Mouse (Mus musculus): ENCODE data around the gene Chid1.

Chid1 gene

GRCm38 (mm10) chr7:141508160-141508559 is 31.5 kb downstream of the Chid1 start:
- DNase-seq (ENCODE audit: low read depth, low spot score): no peak

DNA sequence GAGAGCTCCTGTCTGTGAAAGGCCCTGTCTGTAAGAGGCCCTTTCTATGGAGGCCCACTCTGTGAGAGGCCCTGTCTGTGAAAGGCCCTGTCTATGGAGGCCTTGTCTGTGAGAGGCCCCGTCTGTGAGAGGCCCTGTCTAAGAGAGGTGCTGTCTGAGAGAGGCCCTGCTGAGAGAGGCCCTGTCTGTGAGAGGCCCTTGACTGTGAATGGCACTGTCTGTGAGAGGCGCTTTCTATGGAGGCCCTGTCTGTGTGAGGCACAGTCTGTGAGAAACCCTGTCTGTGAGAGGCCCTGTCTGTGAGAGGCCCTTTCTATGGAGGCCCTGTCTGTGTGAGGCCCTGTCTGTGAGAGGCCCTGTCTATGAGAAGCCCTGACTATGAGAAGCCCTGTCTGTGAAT is 33.4 kb downstream of the Chid1 start:
- DNase-seq (ENCODE audit: low read depth, low spot score): no peak

- DNase-seq (ENCODE audit: low read depth, low spot score): no peak
Measured at GRCm38 (mm10) chr7:141502556-141502905, 37.1 kb downstream of the Chid1 start.

DNA sequence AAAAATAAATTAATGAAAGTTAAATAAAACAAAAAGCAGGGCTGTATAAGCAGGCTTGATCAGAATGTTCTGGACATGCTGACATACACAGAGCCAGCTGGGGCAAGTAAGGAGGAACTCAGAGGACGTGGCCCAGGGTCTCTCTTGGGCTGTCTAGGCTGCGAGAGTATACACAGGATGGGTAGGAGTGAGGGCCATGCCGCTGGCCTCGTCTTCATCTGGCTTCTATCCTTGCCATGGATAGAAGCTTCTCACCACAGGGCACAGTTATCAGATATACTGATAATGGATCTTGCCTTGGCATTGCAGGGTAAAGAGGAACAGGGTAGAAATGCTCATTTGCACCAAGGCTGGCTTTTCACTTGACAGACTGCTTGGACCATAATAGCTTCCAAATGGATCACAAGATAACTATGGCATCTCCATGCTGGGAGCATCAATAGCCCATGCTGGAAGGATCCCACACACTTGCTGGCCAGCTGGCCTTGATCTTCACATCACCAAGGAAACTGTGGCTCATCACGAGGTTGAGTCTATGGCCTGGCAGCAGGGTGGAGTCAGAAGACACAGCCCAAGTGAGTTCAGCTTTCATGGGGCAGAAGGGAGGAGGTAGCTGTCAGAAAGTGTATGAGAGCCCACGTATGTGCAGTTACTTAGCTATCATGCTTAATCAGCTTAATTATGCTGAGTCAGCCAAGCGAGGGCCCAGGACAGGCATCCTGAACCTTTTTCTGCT is 37.7 kb downstream of the Chid1 start:
- DNase-seq (ENCODE audit: low read depth, low spot score): no peak

DNA sequence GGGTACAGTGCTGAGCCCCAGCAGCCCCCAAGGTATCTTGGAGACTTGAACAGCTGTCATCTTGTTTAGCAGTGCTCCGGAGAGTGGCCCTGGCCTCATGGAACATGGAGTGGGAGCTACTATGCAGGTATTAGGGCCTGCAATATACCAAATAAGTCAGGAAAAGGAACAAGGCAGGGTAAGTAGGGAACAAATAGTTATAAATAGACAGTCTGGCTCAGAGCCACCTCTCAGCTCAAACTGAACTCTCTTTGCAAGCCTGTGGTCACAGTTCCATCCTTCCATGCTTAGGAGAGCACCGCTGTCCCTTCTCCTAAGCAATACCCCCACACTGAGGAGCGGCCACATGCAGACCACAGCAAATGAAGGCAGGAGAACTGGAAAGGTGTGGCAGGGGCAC is 42.1 kb downstream of the Chid1 start:
- DNase-seq (ENCODE audit: low read depth, low spot score): no peak

DNA sequence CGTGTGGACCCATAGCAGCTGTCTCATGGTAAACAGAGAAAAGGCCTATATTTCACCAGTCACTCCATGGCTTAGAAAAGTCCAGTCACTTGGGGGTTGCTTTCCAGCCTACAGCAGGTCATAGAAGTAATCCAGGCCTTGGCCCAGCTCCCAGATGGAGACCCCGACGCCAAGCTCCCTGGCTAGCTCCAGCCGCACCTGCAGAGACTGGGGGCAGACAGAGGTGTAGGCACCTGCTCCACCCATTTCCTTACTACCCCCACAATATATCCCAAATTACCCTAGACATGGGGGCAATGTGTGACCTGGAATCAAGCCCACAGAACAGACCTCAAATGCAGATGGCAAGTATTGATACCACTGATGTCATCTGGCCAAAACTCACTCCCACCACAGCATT is 43.7 kb downstream of the Chid1 start:
- DNase-seq (ENCODE audit: low read depth, low spot score): no peak

DNA sequence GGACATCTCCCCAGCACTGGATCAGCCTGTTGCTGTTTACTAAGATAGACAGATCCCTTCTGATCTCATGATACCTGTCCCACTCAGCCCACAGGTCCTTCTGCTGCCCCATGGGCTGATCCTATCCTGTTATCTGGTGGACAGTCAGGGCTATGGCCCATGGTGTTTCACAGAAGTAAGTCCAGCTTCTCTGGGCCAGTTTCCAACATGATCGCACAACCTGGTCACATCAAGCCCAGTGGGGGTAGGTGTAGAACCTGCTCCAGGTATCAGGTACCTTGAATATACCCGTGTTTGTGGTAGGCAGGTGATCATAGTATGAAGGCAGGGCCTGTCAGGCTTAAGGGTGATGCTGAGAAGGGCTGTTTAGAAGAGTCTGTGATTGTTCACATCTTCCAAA is 44.3 kb downstream of the Chid1 start:
- DNase-seq (ENCODE audit: low read depth, low spot score): no peak

DNA sequence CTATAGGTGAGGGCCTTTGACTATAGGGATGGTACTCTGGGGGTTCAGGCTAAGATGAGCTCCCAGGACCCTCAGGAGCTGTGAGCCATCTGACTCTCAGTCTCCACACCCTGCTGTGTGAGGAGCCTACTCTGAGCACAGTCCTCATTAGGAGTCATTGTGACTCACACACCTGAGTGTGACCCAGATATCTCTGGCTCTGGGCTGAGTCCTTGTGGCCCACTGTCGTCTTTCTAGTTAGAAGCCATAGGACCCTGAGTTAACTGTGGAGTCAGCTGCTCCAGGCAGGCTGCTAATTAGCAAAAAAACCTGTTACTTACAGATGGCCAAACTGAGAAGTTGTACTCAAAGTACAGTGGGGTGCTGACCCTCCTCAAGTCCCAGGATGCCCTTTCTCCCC is 45.9 kb downstream of the Chid1 start:
- DNase-seq (ENCODE audit: low read depth, low spot score): no peak

DNA sequence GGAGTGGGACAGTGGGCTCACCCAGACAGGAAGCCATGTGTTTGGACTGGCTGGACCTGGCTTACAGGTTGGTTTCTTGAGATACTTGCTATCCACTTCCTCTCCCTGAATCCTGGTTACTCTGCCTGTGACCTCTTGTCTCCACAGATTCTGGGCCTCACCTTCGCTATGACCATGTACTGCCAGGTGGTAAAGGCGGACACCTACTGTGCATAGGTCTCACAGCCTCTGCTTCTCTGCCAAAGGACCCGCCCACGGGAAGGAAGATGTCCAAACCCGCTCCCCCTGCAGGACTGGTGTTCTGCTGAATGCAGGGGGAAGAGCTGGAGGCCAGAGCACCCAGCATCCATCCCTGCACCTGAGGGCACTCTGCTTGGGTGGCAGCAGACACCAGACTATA is 46.9 kb downstream of the Chid1 start:
- DNase-seq (ENCODE audit: low read depth, low spot score): no peak

DNA sequence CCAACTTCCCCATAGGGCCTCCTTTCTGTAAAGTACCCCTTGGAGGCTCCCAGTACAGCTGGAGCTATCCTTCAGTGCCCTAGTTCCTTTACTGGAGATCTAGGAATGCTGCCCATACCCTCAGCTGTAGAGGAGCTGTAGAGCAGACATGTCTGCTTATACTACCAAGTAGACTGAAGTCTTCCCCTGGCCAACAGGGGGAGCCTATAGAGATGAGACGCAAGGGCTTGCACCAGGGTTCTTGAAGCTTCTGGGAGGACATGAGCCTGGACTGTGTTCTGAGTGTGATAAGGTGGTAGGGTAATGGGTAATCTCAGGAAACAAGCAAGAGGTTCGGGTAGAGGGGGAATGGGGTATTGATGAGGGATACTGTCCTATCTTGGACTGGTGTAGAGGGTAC is 48.5 kb downstream of the Chid1 start:
- peak; percentile 55 for DNase-seq (ENCODE audit: low read depth, low spot score)

- DNase-seq (ENCODE audit: low read depth, low spot score): no peak
Measured at GRCm38 (mm10) chr7:141487141-141487540, 52.5 kb downstream of the Chid1 start.

- DNase-seq (ENCODE audit: low read depth, low spot score): no peak
Measured at GRCm38 (mm10) chr7:141486239-141486638, 53.4 kb downstream of the Chid1 start.

DNA sequence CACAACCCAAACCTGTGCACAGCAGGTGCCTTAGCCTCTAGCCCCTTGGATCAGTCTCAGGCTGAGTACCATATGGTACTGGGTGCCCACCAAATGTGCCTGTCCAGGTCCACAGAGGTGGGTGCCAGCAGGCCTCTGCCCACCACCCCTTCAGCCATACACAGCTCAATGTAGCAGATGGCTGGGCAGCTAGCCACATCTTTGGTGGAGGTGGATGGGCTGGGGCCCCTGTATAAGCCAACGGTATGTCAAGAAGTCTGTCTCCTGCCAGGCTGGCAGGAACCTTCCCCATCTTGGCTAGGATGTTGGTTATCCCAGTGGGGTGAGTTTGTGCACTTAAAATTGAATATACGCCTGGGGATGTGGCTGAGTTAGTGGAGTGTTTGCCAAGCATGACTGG is 54.1 kb downstream of the Chid1 start:
- no peak for DNase-seq (ENCODE audit: low read depth, low spot score)

DNA sequence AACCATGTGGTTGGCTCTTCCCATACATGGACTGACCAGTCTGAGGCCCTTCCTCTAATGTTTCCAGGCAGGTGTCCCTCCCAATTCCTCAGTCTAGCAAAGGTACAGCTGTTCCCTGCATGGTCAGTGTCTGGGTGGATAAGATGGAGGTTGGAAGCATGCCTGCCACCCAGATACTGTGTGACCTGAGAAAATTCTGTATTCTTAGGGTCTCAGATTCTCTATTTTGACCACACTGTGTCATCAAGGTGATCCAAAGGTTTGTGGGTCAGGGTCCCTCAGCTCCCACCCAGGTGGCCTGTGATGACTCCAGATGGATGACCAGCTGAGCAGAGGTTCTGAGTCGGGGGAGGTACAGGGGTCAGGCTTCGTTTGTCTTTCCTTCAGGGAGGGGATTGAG is 54.5 kb downstream of the Chid1 start:
- no peak for DNase-seq (ENCODE audit: low read depth, low spot score)

DNA sequence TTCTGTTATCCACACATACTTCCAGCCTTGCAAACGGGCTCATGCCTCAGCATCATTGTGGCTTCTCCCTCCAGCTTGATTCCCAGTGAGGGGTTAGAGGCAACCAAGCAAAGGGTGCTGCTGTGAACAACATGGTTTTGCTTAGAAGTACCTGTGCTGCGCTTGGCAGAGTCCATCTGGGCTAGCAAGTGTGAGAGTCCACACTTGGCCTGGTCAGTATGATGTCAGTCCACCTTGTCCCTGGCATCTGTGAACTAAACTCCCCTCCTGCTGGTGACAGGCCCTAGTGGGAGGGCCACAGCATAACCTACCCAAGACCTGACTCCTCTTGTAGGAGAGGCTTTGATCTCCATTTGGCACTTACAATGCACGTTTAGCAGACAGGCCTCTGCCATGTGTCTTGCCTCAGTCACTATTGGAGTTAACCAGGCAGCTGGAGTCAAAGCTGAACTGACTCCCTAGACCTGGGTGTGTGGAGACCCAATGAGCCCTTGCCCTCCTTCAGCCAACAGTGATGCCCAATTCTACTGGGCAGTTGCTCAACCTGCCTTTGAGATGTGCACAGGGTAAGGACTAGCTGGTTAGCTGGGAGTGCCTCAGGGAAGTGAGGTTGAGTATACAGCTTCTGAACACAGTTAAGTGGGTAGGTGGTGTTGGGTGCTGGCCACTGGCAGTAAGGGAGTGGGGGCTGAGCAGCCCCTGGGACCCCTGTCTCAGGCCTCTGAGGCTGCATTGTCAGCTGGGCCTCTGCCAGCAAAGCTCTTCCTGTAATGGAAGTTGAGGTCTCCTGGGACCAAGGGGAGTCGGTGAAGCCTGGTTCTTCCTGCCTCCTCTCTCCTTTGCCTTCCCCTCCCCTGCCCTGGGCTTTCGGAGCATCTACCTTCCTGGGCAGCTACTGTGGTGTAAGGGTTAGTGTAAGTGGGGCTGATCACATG is 55.2 kb downstream of the Chid1 start:
- DNase-seq (ENCODE audit: low read depth, low spot score): no peak

DNA sequence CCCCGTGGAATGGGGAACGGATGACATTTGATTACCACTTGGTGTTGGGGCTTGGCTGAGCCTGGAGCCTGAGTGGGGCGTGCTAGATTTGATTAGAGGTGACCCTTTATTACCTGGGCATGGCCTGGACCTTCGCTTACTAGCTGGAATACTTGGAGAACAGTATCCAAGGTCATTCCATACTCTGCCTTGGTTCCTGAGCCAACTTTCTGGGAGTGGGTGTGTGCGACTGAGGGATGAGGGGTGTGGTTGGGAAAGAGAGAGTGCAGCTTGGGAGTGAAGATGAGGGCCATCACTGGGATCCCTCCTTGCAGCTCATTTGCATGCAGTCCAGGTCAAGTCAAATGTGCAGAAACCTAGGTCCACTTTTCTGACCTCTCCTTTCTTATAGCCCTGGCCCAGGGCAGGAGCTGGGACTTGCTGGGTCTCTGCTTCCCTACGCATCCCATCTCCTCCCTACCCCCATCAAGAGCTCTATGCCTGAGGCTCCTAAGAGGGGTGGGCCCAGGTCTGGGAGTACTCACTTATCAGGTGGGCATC is 56.5 kb downstream of the Chid1 start:
- DNase-seq (ENCODE audit: low read depth, low spot score): no peak

DNA sequence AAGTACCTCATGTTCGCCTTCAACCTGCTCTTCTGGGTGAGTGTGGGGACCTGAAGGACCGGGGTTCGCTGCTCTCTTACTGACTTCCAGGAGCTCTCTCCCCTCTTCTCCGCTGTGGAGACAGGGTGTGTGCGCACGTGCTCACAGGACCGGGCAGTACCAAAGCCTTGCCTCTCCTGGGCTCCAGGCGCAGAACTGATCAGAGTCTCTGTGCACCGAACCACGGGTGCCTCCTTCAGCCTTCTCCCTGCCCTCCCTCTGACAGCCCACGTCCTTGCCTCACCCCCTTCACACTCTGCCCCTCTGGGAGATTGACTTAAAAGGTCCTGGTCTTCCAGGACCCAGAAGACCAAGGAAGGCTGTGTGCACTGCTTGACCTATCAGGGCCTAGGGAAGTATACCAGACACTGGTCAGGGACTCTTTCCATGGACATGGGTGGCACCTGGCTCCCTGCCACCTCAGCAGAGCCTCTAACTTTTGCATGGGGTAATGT is 57.1 kb downstream of the Chid1 start:
- no peak for DNase-seq (ENCODE audit: low read depth, low spot score)

DNA sequence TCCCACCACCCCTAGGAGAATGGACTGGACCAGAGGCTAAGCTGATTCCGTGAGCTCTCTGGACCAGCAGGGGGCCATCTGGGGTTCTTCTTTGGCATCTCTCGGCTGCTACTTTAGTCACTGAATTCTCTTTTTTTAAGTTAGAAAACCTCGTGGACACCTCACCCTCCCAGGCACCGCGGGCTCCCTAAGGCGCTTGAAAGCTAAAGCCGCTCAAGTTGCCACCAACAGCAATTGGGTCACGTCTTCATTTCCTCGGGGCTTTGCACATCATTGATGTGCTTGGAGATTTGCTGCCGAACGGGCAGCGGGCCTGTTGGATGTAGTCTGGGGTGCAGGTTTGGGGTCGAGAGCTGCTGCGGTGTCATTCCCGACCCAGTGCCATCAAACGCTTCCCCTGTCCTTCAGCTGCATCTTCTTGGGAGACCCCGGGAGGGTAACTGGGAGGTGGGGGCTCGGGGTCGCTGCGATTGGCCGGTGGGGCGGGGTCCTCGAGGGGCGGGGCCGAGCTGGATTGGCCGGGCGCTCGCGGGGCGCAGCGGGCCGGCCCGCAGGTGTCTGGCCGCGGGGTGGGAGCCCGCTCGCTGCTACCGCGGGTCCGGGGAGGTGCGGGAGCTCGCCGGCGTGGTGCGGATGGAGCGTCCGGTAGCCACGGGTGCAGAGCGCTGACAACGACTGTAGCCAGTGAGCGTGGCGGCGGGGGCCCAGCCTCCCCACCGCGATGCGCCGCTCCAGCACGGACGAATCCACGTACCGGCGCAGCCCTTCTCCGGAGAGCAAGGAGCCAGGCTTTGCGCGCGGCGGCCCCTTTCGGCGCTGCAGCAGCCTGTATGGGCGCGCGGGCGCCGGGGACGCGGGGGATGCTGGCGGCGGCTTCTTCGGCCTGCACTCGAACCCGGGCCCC is 57.9 kb downstream of the Chid1 start:
- DNase-seq (ENCODE audit: low read depth, low spot score): peak; percentile 82

DNA sequence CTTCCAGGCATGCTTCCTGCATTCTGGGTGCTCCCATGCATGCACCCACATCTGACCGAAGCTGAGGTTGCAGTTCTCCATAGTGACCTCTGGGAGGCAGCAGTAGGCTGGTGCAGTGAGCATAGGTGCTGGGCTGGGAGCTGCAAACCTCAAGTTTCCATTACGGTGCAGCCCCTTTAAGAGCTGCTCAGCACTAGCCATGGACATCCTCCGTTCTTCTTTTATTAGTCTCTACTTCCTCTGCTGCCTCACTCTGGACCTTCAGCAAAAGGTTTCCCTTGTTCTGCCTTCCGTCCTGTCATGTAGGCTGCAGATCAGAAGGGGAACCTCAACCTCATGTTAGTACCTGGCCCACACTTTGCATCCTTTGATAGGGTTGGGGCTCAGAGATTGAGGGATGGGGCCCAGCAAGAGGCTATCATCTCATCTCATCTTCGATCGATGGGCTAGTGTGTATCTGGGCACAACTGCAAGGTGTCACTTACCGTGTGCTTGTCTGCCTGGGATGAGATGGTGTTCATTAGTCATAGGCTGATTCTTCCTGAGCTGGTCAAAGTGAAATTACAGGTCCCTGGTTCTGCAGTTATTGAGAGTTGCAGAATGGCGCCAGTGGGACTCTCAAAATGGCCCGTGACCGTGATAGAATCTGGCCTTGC is 58.7 kb downstream of the Chid1 start:
- peak; percentile 89 for DNase-seq (ENCODE audit: low read depth, low spot score)

DNA sequence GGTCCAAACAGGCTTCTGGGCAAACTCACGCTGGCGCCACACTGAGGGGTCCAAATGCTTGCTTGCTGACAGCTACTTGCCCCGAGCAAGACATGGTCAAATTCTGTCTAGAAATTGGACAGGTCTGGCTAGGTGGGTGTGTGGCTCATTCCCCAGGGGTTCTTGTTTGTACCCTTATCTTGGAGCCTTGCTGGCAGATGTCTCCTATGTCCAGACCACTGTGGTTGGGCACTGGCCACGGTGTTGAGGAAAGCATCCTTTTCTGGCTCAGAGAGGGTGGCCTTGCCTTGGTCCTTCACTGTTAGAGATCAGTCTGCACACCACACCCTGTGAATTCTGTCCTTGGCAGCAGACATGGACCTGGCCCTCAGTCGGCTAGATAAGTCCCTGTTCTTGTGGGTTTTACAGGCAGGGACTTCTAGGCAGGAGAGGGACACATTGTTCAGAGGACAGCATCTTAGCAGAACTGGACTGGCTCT is 61.3 kb downstream of the Chid1 start:
- no peak for DNase-seq (ENCODE audit: low read depth, low spot score)

All from A20 (cell line).